In genomic region chr5:135987248-135987647, GRCm38 (mm10) we compare ENCODE assay signal across 11 mouse cellular contexts. TPM values are rescaled to one million over a fixed set of nuclear protein-coding genes. Genes with fewer than 3 reads are reported as not detected.
DNase-seq lines count a peak whose midpoint lies in the region; ATAC-seq and TF ChIP-seq lines count a peak whose summit lies in the region.
"Had no signal": no experiment of that assay in that cellular context is flagged by ENCODE, and none has a peak within 500 bp of the region (broad histone marks: within the 10 kb centered on the region; RNA-seq: fewer than 3 reads in every experiment).

No protein-coding gene starts in this region.

- DNase-seq in forebrain, embryonic 14.5 days (ENCODE audit: low spot score) = peak; percentile 46
- no peak for DNase-seq in left cerebral cortex, adult 2 months (ENCODE audit: extremely low spot score in 1 of 2, low spot score in 2 of 2)
- no peak for DNase-seq in left cerebral cortex, postnatal 4 days
- peak; percentile 17 to 31 for DNase-seq in B cell, adult 2 months
- no peak for DNase-seq in gastrocnemius, postnatal 36 days
- DNase-seq: cerebellum, adult 18-20 months; lung, postnatal 14 days had no signal

- intact Hi-C loops in left cerebral cortex, adult 2 months (cut with DNase I) = no loop called here
- intact Hi-C loops in left cerebral cortex, postnatal 4 days (cut with DNase I) = no loop called here
- intact Hi-C loops in gastrocnemius, postnatal 36 days (cut with DNase I) = no loop called here

- no peak overlapping the region for H3K27ac ChIP-seq in forebrain, embryonic 14.5 days (ENCODE audit: low read depth, low read length)
- H3K27ac ChIP-seq in forebrain, embryonic 15.5 days (replicated peaks) = no peak overlapping the region
- H3K27ac ChIP-seq in left cerebral cortex, adult 2 months = no peak overlapping the region

- no peaks in the 10 kb centered on the region for H3K36me3 ChIP-seq in forebrain, embryonic 14.5 days (ENCODE audit: control insufficient read depth, insufficient read depth, low read length)
- no peaks in the 10 kb centered on the region for H3K36me3 ChIP-seq in forebrain, embryonic 15.5 days

- no peak overlapping the region for H3K4me2 ChIP-seq in forebrain, embryonic 14.5 days (ENCODE audit: low read length)
- no peak overlapping the region for H3K4me2 ChIP-seq in forebrain, embryonic 15.5 days (replicated peaks)

- no peak for ATAC-seq in forebrain, embryonic 14.5 days
- ATAC-seq in forebrain, embryonic 15.5 days (replicated peaks) = no peak
- ATAC-seq in common myeloid progenitor, adult 5-6 weeks (replicated peaks; ENCODE audit: low read depth, poor library complexity, severe bottlenecking) = peak; percentile 61
- ATAC-seq in monocyte, adult 5-6 weeks (replicated peaks; ENCODE audit: insufficient number of reproducible peaks, low FRiP score, low TSS enrichment, poor library complexity, severe bottlenecking) = no peak

- H3K9ac ChIP-seq in forebrain, embryonic 14.5 days (ENCODE audit: low read length) = no peak overlapping the region
- H3K9ac ChIP-seq in forebrain, embryonic 15.5 days (replicated peaks) = no peak overlapping the region

- H3K9me3 ChIP-seq in forebrain, embryonic 14.5 days (replicated peaks; ENCODE audit: control insufficient read depth, low read length) = no peaks in the 10 kb centered on the region
- no peaks in the 10 kb centered on the region for H3K9me3 ChIP-seq in forebrain, embryonic 15.5 days

- no peaks in the 10 kb centered on the region for H3K27me3 ChIP-seq in forebrain, embryonic 14.5 days (replicated peaks; ENCODE audit: control insufficient read depth, insufficient read depth, low read length)
- H3K27me3 ChIP-seq in forebrain, embryonic 15.5 days = no peaks in the 10 kb centered on the region

- no peak overlapping the region for H3K4me3 ChIP-seq in forebrain, embryonic 14.5 days (ENCODE audit: low read depth, low read length)
- no peak overlapping the region for H3K4me3 ChIP-seq in forebrain, embryonic 15.5 days
- no peak overlapping the region for H3K4me3 ChIP-seq in left cerebral cortex, adult 2 months

- H3K4me1 ChIP-seq in forebrain, embryonic 14.5 days (ENCODE audit: control insufficient read depth, insufficient read depth, low read length) = no peaks in the 10 kb centered on the region
- no peaks in the 10 kb centered on the region for H3K4me1 ChIP-seq in forebrain, embryonic 15.5 days

- WGBS in forebrain, embryonic 14.5 days = 63% methylated on average over 11 of the region's 11 CpGs
- 59% methylated on average over 11 of the region's 11 CpGs for WGBS in forebrain, embryonic 15.5 days

- TF ChIP-seq CTCF in left cerebral cortex, adult 2 months (IDR thresholded peaks at IDR 0.05) = peak; percentile 52

RNA-seq across cellular contexts. Expression of gene Zp3, which starts 7.3 kb away (rescaled TPM):
- 0.13 and 0.16 TPM in 2 replicates for polyA plus RNA-seq in forebrain, embryonic 14.5 days (2014; fragmentation: Nextera tagmentation; extraction: Ambion mirVana)
- not detected in 2 replicates for polyA plus RNA-seq in forebrain, embryonic 15.5 days (2015; fragmentation: Nextera tagmentation; extraction: Ambion mirVana)
- not detected for total RNA-seq in left cerebral cortex, adult 2 months (2021)
- total RNA-seq in left cerebral cortex, postnatal 4 days (2021) = not detected
- not detected in 2 replicates for total RNA-seq in common myeloid progenitor, adult 5-6 weeks (2017)
- total RNA-seq in monocyte, adult 5-6 weeks (2017) = not detected in 3 replicates
- total RNA-seq in gastrocnemius, postnatal 36 days (2021) = not detected
- total RNA-seq: layer of hippocampus, adult 18-20 months had no signal

RNA-seq across cellular contexts. Expression of gene Dtx2, which starts 7.4 kb away (rescaled TPM):
- 24.9 and 30.5 TPM in 2 replicates for polyA plus RNA-seq in forebrain, embryonic 14.5 days (2014; fragmentation: Nextera tagmentation; extraction: Ambion mirVana)
- 26.6 and 27.6 TPM in 2 replicates for polyA plus RNA-seq in forebrain, embryonic 15.5 days (2015; fragmentation: Nextera tagmentation; extraction: Ambion mirVana)
- total RNA-seq in left cerebral cortex, adult 2 months (2021) = 1 to 10 TPM; 8.0 to 9.5 TPM
- total RNA-seq in left cerebral cortex, postnatal 4 days (2021) = 10 to 100 TPM; 13.8 to 14.4 TPM
- total RNA-seq in common myeloid progenitor, adult 5-6 weeks (2017) = 4.8 and 5.9 TPM in 2 replicates
- 5.4 to 11.2 TPM (median 6.8 TPM) in 3 replicates for total RNA-seq in monocyte, adult 5-6 weeks (2017)
- total RNA-seq in gastrocnemius, postnatal 36 days (2021) = 1 to 10 TPM; 6.0 to 6.4 TPM

RNA-seq across cellular contexts. Expression of gene Ssc4d, which starts 12.9 kb away (rescaled TPM):
- 0.99 and 1.4 TPM in 2 replicates for polyA plus RNA-seq in forebrain, embryonic 14.5 days (2014; fragmentation: Nextera tagmentation; extraction: Ambion mirVana)
- 0.87 and 1.2 TPM in 2 replicates for polyA plus RNA-seq in forebrain, embryonic 15.5 days (2015; fragmentation: Nextera tagmentation; extraction: Ambion mirVana)
- total RNA-seq in left cerebral cortex, adult 2 months (2021) = 1 to 10 TPM; 1.3 to 1.5 TPM
- total RNA-seq in left cerebral cortex, postnatal 4 days (2021) = 1 to 10 TPM; 2.0 to 2.7 TPM
- 1.0 and 1.3 TPM in 2 replicates for total RNA-seq in common myeloid progenitor, adult 5-6 weeks (2017)
- 1.5 to 1.9 TPM in 2 of 3 replicates, not detected in the other for total RNA-seq in monocyte, adult 5-6 weeks (2017)
- 1 to 10 TPM in 1 of 2 experiments, under 1 TPM in 1; 0.57 to 1.1 TPM for total RNA-seq in gastrocnemius, postnatal 36 days (2021)

RNA-seq across cellular contexts. Expression of gene Upk3b, which starts 51.0 kb away (rescaled TPM):
- polyA plus RNA-seq in forebrain, embryonic 14.5 days (2014; fragmentation: Nextera tagmentation; extraction: Ambion mirVana) = not detected in 2 replicates
- not detected in 2 replicates for polyA plus RNA-seq in forebrain, embryonic 15.5 days (2015; fragmentation: Nextera tagmentation; extraction: Ambion mirVana)
- total RNA-seq in left cerebral cortex, adult 2 months (2021) = not detected
- total RNA-seq in left cerebral cortex, postnatal 4 days (2021) = not detected
- not detected in 2 replicates for total RNA-seq in common myeloid progenitor, adult 5-6 weeks (2017)
- total RNA-seq in monocyte, adult 5-6 weeks (2017) = not detected in 3 replicates
- not detected for total RNA-seq in gastrocnemius, postnatal 36 days (2021)
- total RNA-seq: layer of hippocampus, adult 18-20 months had no signal

RNA-seq across cellular contexts. Expression of gene Ywhag, which starts 52.8 kb away (rescaled TPM):
- polyA plus RNA-seq in forebrain, embryonic 14.5 days (2014; fragmentation: Nextera tagmentation; extraction: Ambion mirVana) = 361 and 450 TPM in 2 replicates
- polyA plus RNA-seq in forebrain, embryonic 15.5 days (2015; fragmentation: Nextera tagmentation; extraction: Ambion mirVana) = 664 and 720 TPM in 2 replicates
- 1,000 to 10,000 TPM; 1,191 to 1,224 TPM for total RNA-seq in left cerebral cortex, adult 2 months (2021)
- 1,000 to 10,000 TPM; 1,399 to 1,485 TPM for total RNA-seq in left cerebral cortex, postnatal 4 days (2021)
- total RNA-seq in common myeloid progenitor, adult 5-6 weeks (2017) = 79.8 and 122 TPM in 2 replicates
- 86.4 to 119 TPM (median 100 TPM) in 3 replicates for total RNA-seq in monocyte, adult 5-6 weeks (2017)
- 100 to 1,000 TPM; 297 to 301 TPM for total RNA-seq in gastrocnemius, postnatal 36 days (2021)

Comparison
In these comparisons a context has a peak if more than half of its experiments do, and no peak if none do; other contexts are left out.
1. DNase-seq: peak in forebrain, embryonic 14.5 days (single experiment) and B cell, adult 2 months (2 of 2); none in left cerebral cortex, adult 2 months (0 of 2), left cerebral cortex, postnatal 4 days (single experiment) and gastrocnemius, postnatal 36 days (0 of 2).